Mouse (Mus musculus): ENCODE measurements at regions not wholly inside any gene's neighbourhood (a gene's known extent, or its start where the extent isn't known, plus 50 kb on each side); places are given as distances from the start of the nearest gene placed in this dataset.
A peak's percentile ranks its signal among the peaks of the same experiment; 100 is the strongest.

- DNase-seq (ENCODE audit: low spot score in 2 of 2) = peak in 1 of 2 experiments; percentile 26
Observed at GRCm38 (mm10) chr15:103102068-103102840, 64.6 kb downstream of the Smug1 start.

GRCm38 (mm10) chr15:103100121-103100520 lies 66.8 kb downstream of the Smug1 start:
- no peak for DNase-seq (ENCODE audit: low spot score in 2 of 2)

GRCm38 (mm10) chr15:103094457-103094856 lies 72.4 kb downstream of the Smug1 start:
- DNase-seq (ENCODE audit: low spot score in 2 of 2) = peak; percentile 61 to 74

- DNase-seq (ENCODE audit: low spot score in 2 of 2) = peak; percentile 4 to 10
Observed at GRCm38 (mm10) chr15:103093655-103094054, 73.2 kb downstream of the Smug1 start.

- DNase-seq (ENCODE audit: low spot score in 2 of 2) = no peak
Observed at GRCm38 (mm10) chr15:103092496-103092895, 73.8 kb downstream of the Hoxc4 start.

GRCm38 (mm10) chr15:103090280-103091164 lies 71.8 kb downstream of the Hoxc4 start:
- DNase-seq (ENCODE audit: low spot score in 2 of 2) = no peak

GRCm38 (mm10) chr15:103089852-103090251 lies 71.1 kb downstream of the Hoxc4 start:
- no peak for DNase-seq (ENCODE audit: low spot score in 2 of 2)

GRCm38 (mm10) chr15:103089440-103089839 lies 70.7 kb downstream of the Hoxc4 start:
- DNase-seq (ENCODE audit: low spot score in 2 of 2) = no peak

- DNase-seq (ENCODE audit: low spot score in 2 of 2) = peak; percentile 41 to 64
Observed at GRCm38 (mm10) chr15:103087204-103087603, 68.5 kb downstream of the Hoxc4 start.

- no peak for DNase-seq (ENCODE audit: low spot score in 2 of 2)
Observed at GRCm38 (mm10) chr15:103086672-103087069, 67.9 kb downstream of the Hoxc4 start.

All from heart, adult 9 months (tissue).